Mouse (Mus musculus) hindbrain, embryonic 11.5 days (tissue): ENCODE results near the gene Olfr575. TPM values are rescaled to one million over a fixed set of nuclear protein-coding genes. Genes with fewer than 3 reads are reported as not detected.

Source experiments
- polyA plus RNA-seq: library from polyadenylated mRNA; unstranded; fragments of >200 nt; fragmentation: Nextera tagmentation; extraction: Ambion mirVana; gene quantifications from 2 replicates; pipeline ENCODE4 v1.2.1, GENCODE M21; 2014

Gene Olfr575
- polyA plus RNA-seq, 1 experiment from 2014 or later, result not detected

Other genes starting within 250 kb of the Olfr575 start
- not detected in 2 replicates for gene Olfr33, start 239.7 kb downstream of the Olfr575 start, polyA plus RNA-seq
- gene Olfr559, start 231.3 kb downstream of the Olfr575 start, polyA plus RNA-seq, result not detected in 2 replicates
- not detected in 2 replicates for gene Olfr560, start 199.4 kb downstream of the Olfr575 start, polyA plus RNA-seq
- 0.14 TPM in 1 of 2 replicates, not detected in the other for gene Olfr78, start 199.3 kb downstream of the Olfr575 start, polyA plus RNA-seq
- gene Olfr561, start 187.6 kb downstream of the Olfr575 start, polyA plus RNA-seq, result not detected in 2 replicates
- gene Olfr564, start 155.3 kb downstream of the Olfr575 start, polyA plus RNA-seq, result not detected in 2 replicates
- gene Olfr566, start 100.0 kb downstream of the Olfr575 start, polyA plus RNA-seq, result not detected in 2 replicates
- not detected in 2 replicates for gene Olfr568, start 81.7 kb downstream of the Olfr575 start, polyA plus RNA-seq
- gene Olfr569, start 67.9 kb downstream of the Olfr575 start, polyA plus RNA-seq, result not detected in 2 replicates
- not detected in 2 replicates for gene Olfr570, start 64.2 kb downstream of the Olfr575 start, polyA plus RNA-seq
- gene Olfr571, start 41.2 kb downstream of the Olfr575 start, polyA plus RNA-seq, result not detected in 2 replicates
- gene Olfr572, start 34.4 kb downstream of the Olfr575 start, polyA plus RNA-seq, result not detected in 2 replicates
- gene Olfr573-ps1, start 16.2 kb downstream of the Olfr575 start, polyA plus RNA-seq, result not detected in 2 replicates
- gene Olfr574, start 10.3 kb downstream of the Olfr575 start, polyA plus RNA-seq, result not detected in 2 replicates
- not detected in 2 replicates for gene Olfr576, start 3.9 kb upstream of the Olfr575 start, polyA plus RNA-seq
- not detected in 2 replicates for gene Olfr577, start 17.2 kb upstream of the Olfr575 start, polyA plus RNA-seq
- not detected in 2 replicates for gene Olfr578, start 30.5 kb upstream of the Olfr575 start, polyA plus RNA-seq
- not detected in 2 replicates for gene Olfr582, start 79.2 kb upstream of the Olfr575 start, polyA plus RNA-seq
- not detected in 2 replicates for gene Olfr583, start 92.5 kb upstream of the Olfr575 start, polyA plus RNA-seq
- gene Olfr584, start 123.1 kb upstream of the Olfr575 start, polyA plus RNA-seq, result not detected in 2 replicates
- gene Olfr585, start 138.9 kb upstream of the Olfr575 start, polyA plus RNA-seq, result not detected in 2 replicates
- gene Olfr586, start 166.9 kb upstream of the Olfr575 start, polyA plus RNA-seq, result not detected in 2 replicates
- not detected in 2 replicates for gene Olfr588-ps1, start 182.1 kb upstream of the Olfr575 start, polyA plus RNA-seq
- gene Olfr589, start 197.6 kb upstream of the Olfr575 start, polyA plus RNA-seq, result not detected in 2 replicates
- gene Olfr591, start 219.6 kb upstream of the Olfr575 start, polyA plus RNA-seq, result not detected in 2 replicates
- gene Olfr592, start 226.0 kb upstream of the Olfr575 start, polyA plus RNA-seq, result not detected in 2 replicates